Mouse (Mus musculus): Measurements from ENCODE around the gene Bcl3.
A peak's percentile ranks its signal among the peaks of the same experiment; 100 is the strongest.

Bcl3 gene

GRCm38 (mm10) chr7:19822604-19823058 lies at the start of gene Bcl3:
Bcl3 (minus strand) TSS chr7:19822770.
- TF ChIP-seq GATA4 (IDR thresholded peaks at IDR 0.05; ENCODE audit: insufficient replicate concordance, low read length) = peak; percentile 9; the same call in 1 of the 2 replicates

DNA sequence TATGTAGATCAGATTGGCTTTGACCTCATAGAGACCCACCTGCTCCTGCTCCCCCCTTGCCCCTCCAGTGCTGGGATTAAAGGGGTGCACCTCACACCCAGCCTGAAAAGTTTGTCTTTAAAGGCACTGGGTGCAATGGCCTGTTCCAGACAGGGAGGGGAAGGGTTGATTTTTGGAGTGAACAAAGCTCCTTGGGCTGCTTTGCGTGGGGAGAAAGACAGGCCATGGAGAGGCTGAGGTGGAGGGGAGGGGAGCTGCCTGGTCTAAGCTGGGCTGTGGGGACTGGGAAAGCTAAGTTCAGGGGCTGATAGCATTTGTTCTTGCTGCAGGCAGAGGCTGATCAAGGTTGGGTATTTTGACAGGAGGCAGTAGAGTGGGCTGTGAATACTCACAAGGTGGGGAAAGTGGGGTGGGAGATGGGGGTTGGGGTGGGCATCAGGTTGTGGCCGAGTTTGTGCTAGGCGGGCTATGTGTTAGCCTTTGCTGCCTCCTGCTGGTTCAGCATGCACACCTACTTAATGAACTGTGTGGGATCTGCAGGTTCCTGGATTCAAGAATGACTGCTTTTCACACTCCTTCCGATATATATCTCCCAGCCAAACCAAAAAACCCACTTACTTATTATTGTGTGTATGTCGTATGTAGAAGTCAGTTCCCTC lies 49.5 kb upstream of the Bcl3 start:
- TF ChIP-seq GATA4 (IDR thresholded peaks at IDR 0.05; ENCODE audit: insufficient replicate concordance, low read length) = no peak

- TF ChIP-seq GATA4 (IDR thresholded peaks at IDR 0.05; ENCODE audit: insufficient replicate concordance, low read length) = peak; percentile 40; the same call in 1 of the 2 replicates
Observed at GRCm38 (mm10) chr7:19871137-19871621, 48.6 kb upstream of the Bcl3 start.

- TF ChIP-seq GATA4 (IDR thresholded peaks at IDR 0.05; ENCODE audit: insufficient replicate concordance, low read length) = no peak
Observed at GRCm38 (mm10) chr7:19867751-19868399, 45.3 kb upstream of the Bcl3 start.

DNA sequence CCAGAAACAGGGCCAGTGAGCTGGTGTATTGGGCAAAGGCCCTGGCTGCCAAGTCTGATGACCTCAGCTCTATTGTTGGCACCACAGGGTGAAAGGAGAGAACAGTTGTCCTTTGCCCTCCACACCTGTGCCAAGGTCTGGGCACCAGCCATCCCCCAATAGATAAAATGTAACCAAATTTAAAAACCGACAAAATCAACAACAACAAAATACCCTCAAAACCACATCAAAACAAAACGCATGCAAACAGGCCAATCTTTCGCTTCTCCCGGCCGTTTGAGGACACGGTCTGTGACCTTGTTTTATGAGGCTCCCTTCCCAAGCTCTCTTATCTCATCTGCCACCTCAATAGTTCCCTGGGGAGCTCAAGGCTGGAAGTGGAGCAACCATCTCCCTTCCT lies 43.9 kb upstream of the Bcl3 start:
- TF ChIP-seq GATA4 (IDR thresholded peaks at IDR 0.05; ENCODE audit: insufficient replicate concordance, low read length) = peak; percentile 70; the same call in 1 of the 2 replicates

GRCm38 (mm10) chr7:19865246-19866036 lies 42.9 kb upstream of the Bcl3 start:
- no peak for TF ChIP-seq GATA4 (IDR thresholded peaks at IDR 0.05; ENCODE audit: insufficient replicate concordance, low read length)

- no peak for TF ChIP-seq GATA4 (IDR thresholded peaks at IDR 0.05; ENCODE audit: insufficient replicate concordance, low read length)
Observed at GRCm38 (mm10) chr7:19864241-19864640, 41.7 kb upstream of the Bcl3 start.

- TF ChIP-seq GATA4 (IDR thresholded peaks at IDR 0.05; ENCODE audit: insufficient replicate concordance, low read length) = no peak
Observed at GRCm38 (mm10) chr7:19861199-19861598, 38.6 kb upstream of the Bcl3 start, which contains the start of gene Ceacam16. Ceacam16 (minus strand) TSS chr7:19861299.

DNA sequence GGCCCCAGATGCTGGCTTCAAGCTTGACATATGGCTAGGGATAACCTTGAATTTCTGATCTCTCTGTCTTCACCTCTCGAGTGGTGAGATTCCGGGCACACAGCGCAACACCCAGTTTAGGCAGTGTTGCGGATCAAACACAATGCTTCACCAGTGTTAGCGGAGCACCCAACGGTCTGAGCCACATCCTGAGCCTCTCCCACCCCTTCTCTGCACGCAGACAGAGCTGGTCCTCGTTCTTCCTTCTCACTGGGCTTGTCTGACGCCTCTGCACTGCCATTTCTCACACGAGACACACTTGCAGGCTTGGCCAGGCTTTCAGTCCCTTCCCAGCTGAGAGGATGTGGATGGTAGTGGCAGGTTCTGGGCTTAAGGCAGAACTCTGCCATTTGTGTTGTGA lies 37.2 kb upstream of the Bcl3 start:
- no peak for TF ChIP-seq GATA4 (IDR thresholded peaks at IDR 0.05; ENCODE audit: insufficient replicate concordance, low read length)

DNA sequence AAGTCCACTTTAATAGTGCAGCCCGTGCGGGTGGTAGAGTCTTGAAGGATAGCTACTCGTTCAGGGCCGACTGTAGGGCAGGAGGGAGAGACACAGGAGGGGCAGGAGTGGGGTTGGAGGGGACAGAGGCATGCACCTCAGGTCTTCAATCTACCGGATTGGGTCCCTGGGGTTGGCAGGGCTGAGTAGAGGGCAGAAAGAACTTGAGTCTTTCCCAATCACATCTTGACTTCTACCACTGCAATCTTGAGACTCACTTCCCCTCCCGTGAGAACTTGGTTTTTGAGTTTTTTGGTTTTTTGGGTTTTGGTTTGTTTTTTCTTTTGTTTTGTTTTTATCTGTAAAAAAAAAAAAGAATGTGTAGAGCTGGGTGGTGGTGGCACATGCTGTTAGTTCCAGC lies 33.7 kb upstream of the Bcl3 start:
- TF ChIP-seq GATA4 (IDR thresholded peaks at IDR 0.05; ENCODE audit: insufficient replicate concordance, low read length) = no peak

DNA sequence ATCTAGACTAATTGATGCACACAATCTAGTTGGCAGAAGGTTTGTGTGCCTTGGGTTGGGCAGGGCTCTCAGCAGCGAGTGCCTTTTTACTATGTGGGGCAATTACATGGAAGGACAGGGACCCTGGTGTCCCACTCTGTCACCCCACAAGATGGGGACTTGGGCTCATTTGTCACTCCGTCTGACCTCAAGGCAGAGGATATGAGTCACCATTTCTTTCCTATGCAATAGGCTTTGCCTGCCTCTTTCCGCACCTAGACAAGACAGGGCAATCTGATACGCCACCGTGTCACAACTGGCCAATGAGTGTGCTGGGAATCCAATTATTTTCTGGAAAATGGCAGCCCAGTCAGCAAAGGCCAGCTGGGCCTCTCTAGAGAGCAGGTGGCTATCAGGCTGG lies 33.1 kb upstream of the Bcl3 start:
- no peak for TF ChIP-seq GATA4 (IDR thresholded peaks at IDR 0.05; ENCODE audit: insufficient replicate concordance, low read length)

DNA sequence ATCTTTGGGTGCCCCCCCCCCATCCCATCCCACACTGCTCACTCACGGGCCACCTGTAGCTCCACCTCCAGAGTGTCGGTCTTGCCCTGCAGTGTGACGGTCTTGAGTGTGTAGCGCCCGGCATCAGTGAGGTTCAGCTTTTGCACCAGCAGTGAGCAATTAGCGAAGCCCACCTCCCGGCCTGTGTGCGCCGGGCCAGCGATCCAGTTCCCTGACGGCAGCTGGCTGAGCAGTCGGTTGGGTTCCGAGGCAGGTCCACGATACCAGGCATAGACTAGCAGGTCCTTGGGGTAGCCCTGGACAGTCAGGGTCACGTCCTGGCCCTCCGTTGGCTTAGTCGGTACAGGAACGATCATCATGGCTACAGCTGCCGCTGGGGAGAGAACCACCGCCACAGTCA lies 31.0 kb upstream of the Bcl3 start:
- TF ChIP-seq GATA4 (IDR thresholded peaks at IDR 0.05; ENCODE audit: insufficient replicate concordance, low read length) = no peak

DNA sequence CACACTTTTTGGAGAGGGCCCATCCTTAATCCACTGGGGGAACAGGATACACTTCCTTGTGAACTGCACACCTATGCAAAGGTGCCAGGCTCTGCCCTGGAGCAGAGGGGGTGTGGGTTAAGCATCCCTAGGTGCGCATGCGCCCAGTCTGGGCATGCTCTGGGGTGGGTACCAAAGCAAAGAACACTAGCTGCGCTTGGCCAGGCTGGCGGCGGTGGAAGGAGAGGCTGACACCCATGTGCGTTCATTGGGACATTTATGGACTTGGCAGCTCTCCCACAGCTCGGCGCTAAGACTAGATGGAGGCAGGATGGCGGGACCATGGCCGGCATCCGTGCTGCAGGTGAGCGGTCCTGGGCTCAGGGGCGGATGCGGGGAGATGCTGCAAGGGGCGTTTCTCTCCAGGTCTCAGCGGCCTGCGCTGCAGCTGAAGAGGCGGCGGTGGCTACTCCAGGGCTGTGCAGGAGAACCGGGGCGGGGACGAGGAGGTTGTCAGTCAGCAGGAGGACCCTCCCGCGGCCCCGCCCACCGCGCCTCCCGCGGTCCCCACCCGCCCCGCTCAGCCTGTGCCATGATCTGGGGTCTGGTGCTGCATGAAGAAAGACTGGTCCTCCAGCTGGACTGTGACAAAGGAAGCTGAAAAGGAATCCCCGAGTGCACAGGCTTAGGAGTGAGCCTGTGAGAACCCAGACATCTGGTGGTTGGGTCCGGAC lies 29.4 kb upstream of the Bcl3 start, which contains the start of gene Gm19345:
Gene Gm19345 (plus strand): TSS at position 146 of the 713 bp plus-strand sequence.
- TF ChIP-seq GATA4 (IDR thresholded peaks at IDR 0.05; ENCODE audit: insufficient replicate concordance, low read length) = no peak

- no peak for TF ChIP-seq GATA4 (IDR thresholded peaks at IDR 0.05; ENCODE audit: insufficient replicate concordance, low read length)
Observed at GRCm38 (mm10) chr7:19844521-19845171, 22.1 kb upstream of the Bcl3 start.

Measured in liver, adult (tissue).